Mouse (Mus musculus) myocyte (in vitro differentiated cells): ENCODE measurements around the gene Pml. TPM values are rescaled to one million over a fixed set of nuclear protein-coding genes. Genes with fewer than 3 reads are reported as not detected.

Experiments used
- H3K27me3 ChIP-seq: one replicate; pipeline ENCODE4 v1.6.1; 2011; ENCODE audit not compliant: control insufficient read depth, insufficient read depth, insufficient read length
- H3K36me3 ChIP-seq: one replicate; pipeline ENCODE4 v1.6.1; 2011; ENCODE audit not compliant: control insufficient read depth, insufficient read depth
- H3K4me2 ChIP-seq: one replicate; pipeline ENCODE4 v1.6.1; 2011; ENCODE audit warnings: low read depth, control low read depth
- H3K4me3 ChIP-seq: one replicate; pipeline ENCODE4 v1.5.1; 2011; ENCODE audit warnings: mild to moderate bottlenecking, control low read depth, moderate library complexity
- H3K79me2 ChIP-seq: one replicate; pipeline ENCODE4 v1.6.1; 2011; ENCODE audit not compliant: control insufficient read depth, insufficient read depth
- H3ac ChIP-seq: one replicate; pipeline ENCODE4 v1.6.1; 2011; ENCODE audit not compliant: control insufficient read depth, insufficient read length
- CEBPB ChIP-seq: IDR thresholded peaks from 2 replicates; pipeline ENCODE4 v1.6.1; 2011; ENCODE audit warnings: mild to moderate bottlenecking, moderate library complexity; ENCODE audit not compliant: poor library complexity, insufficient read depth, severe bottlenecking
- E2F4 ChIP-seq: IDR thresholded peaks from one replicate; pipeline ENCODE4 v1.6.1; 2011; ENCODE audit warnings: mild to moderate bottlenecking, control low read depth, moderate library complexity; ENCODE audit not compliant: insufficient read depth
- MAX ChIP-seq: IDR thresholded peaks from one replicate; pipeline ENCODE4 v1.6.1; 2011; ENCODE audit warnings: low read depth, mild to moderate bottlenecking, control low read depth
- MYOD1 ChIP-seq, 3 experiments: IDR thresholded peaks; one replicate each; pipeline ENCODE4 v1.6.1; 2011; ENCODE audit warnings: control low read depth in 2 of 3, low read depth in 2 of 3, mild to moderate bottlenecking in 2 of 3, moderate library complexity in 1 of 3; ENCODE audit not compliant: insufficient read length in 2 of 3, control insufficient read depth in 1 of 3
- MYOG ChIP-seq, 3 experiments: IDR thresholded peaks; one replicate each; pipeline ENCODE4 v1.6.1; 2011; ENCODE audit warnings: control low read depth in 2 of 3, low read depth in 2 of 3, mild to moderate bottlenecking in 2 of 3; ENCODE audit not compliant: insufficient read length in 2 of 3, control insufficient read depth in 1 of 3, insufficient read depth in 1 of 3
- POLR2A ChIP-seq: IDR thresholded peaks from one replicate; pipeline ENCODE4 v1.6.1; 2011; ENCODE audit warnings: low read depth, mild to moderate bottlenecking, control low read depth, moderate library complexity; ENCODE audit not compliant: insufficient read length
- POLR2AphosphoS2 ChIP-seq: IDR thresholded peaks from one replicate; pipeline ENCODE4 v1.6.1; 2011; ENCODE audit warnings: low read depth, control low read depth; ENCODE audit not compliant: insufficient read length
- REST ChIP-seq: IDR thresholded peaks from one replicate; pipeline ENCODE4 v1.6.1; 2011; ENCODE audit warnings: mild to moderate bottlenecking, control low read depth, moderate library complexity; ENCODE audit not compliant: insufficient read depth, insufficient read length
- SRF ChIP-seq: IDR thresholded peaks from one replicate; pipeline ENCODE4 v1.6.1; 2011; ENCODE audit warnings: low read depth; ENCODE audit not compliant: control insufficient read depth, insufficient read length
- TCF12 ChIP-seq: IDR thresholded peaks from one replicate; pipeline ENCODE4 v1.6.1; 2011; ENCODE audit warnings: mild to moderate bottlenecking, control low read depth; ENCODE audit not compliant: poor library complexity, insufficient read depth, severe bottlenecking
- TCF3 ChIP-seq: IDR thresholded peaks from one replicate; pipeline ENCODE4 v1.6.1; 2011; ENCODE audit warnings: low read depth, control low read depth; ENCODE audit not compliant: insufficient read length
- USF1 ChIP-seq: IDR thresholded peaks from one replicate; pipeline ENCODE4 v1.6.1; 2011; ENCODE audit warnings: low read depth, mild to moderate bottlenecking, control low read depth, moderate library complexity
- polyA plus RNA-seq: library from polyadenylated mRNA; unstranded; fragments of >200 nt; fragmentation: generic; extraction: Trizol; gene quantifications from one replicate; pipeline ENCODE4 v1.2.1, GENCODE M21; 2012; ENCODE audit warnings: missing spikeins

Pml gene
- polyA plus RNA-seq, 1 experiment = 15.5 TPM

DNA sequence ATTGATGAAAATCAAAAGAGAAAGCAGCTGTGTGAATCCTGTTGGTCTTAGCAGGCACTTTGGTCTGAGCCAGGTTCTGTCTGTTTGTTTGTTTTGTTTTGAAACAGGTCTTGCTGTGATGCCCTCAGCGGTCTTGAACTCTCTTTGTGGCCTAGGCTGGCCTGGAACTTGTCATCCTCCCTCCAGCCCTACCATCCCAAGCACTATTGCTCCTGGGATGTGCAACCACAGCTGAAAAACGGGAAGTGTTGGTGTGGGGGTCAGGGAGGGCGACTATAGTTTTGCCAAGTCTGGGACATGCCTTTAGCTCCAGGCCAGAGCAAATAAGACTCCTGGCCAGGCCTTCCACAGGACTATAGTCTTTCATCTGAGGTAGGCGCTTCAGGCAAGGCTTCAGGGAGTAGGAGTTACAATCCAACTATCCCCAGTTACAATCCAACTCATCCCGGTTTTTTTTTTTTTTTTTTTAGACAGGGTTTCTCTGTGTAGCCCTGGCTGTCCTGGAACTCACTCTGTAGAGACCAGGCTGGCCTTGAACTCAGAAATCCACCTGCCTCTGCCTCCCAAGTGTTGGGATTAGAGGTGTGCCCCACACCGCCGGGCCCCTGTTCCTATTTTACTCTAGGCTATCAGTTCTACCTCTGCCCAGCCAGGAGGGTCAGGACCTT is 706 bp downstream of the Pml start:
- no peaks in the 10 kb centered on the region for H3K36me3 ChIP-seq
- no peaks in the 10 kb centered on the region for H3K27me3 ChIP-seq
- H3K4me3 ChIP-seq = peak overlapping the region; percentile 59
- H3K79me2 ChIP-seq = peaks cover 48% of the 10 kb centered on the region
- H3K4me2 ChIP-seq = peak overlapping the region; percentile 84
- TF ChIP-seq TCF12 = no peak
- no peak for TF ChIP-seq TCF3
- TF ChIP-seq MYOD1 (IDR thresholded peaks at IDR 0.05; ENCODE audit: control insufficient read depth in 1 of 3, insufficient read length in 2 of 3, low read depth in 2 of 3) = no peak
- no peak for TF ChIP-seq POLR2A
- no peak for TF ChIP-seq MAX
- no peak for TF ChIP-seq USF1
- TF ChIP-seq E2F4 = no peak
- TF ChIP-seq REST = no peak
- TF ChIP-seq POLR2AphosphoS2 = no peak
- TF ChIP-seq CEBPB = no peak
- TF ChIP-seq SRF = no peak
- TF ChIP-seq MYOG (IDR thresholded peaks at IDR 0.05; ENCODE audit: control insufficient read depth in 1 of 3, insufficient read depth in 1 of 3, insufficient read length in 2 of 3, low read depth in 2 of 3) = no peak
- peak overlapping the region; percentile 70 for H3ac ChIP-seq

DNA sequence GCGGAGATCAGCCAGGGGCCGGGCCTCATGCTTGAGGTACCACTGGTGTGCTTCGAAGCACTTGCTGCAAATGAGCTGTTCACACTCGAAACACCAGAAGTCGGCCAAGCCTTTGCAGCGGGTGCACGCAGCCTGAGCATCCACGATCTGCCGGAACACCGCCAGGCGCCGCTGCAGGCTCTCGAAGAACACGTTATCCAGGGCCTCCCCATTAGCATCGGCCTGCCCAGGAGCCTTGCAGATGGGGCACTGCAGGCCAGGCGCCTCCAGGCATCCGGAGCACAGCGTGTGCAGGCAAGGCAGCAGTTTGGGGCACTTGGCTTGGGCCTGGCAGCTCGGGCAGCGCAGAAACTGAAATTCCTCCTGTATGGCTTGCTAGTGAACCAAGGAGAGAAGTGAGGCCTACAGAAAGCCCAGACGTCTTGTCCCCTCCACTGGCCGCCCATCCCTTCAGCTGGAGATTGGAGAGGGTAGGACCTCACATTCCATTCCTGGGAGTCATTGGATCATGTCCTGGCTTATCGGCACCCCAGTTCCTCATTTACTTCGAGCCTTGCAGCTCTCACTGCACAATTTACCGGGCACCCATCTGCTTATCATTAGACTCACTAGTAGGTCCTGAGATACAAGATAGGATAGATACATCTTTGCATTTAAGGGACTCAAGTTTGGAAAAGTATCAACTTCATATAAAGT is 2.4 kb downstream of the Pml start:
- Histone ChIP-seq H3ac (no peak overlapping the region), H3K4me2 (peak overlapping the region; percentile 84), H3K36me3 (no peaks in the 10 kb centered on the region), H3K79me2 (peaks cover 61% of the 10 kb centered on the region), H3K4me3 (peak overlapping the region; percentile 59), H3K27me3 (no peaks in the 10 kb centered on the region)
- TF ChIP-seq REST (no peak), POLR2A (peak; percentile 66), MYOG (IDR thresholded peaks at IDR 0.05; ENCODE audit: control insufficient read depth in 1 of 3, insufficient read depth in 1 of 3, insufficient read length in 2 of 3, low read depth in 2 of 3) (peak in 1 of 3 experiments; percentile 28), POLR2AphosphoS2 (peak; percentile 24)

DNA sequence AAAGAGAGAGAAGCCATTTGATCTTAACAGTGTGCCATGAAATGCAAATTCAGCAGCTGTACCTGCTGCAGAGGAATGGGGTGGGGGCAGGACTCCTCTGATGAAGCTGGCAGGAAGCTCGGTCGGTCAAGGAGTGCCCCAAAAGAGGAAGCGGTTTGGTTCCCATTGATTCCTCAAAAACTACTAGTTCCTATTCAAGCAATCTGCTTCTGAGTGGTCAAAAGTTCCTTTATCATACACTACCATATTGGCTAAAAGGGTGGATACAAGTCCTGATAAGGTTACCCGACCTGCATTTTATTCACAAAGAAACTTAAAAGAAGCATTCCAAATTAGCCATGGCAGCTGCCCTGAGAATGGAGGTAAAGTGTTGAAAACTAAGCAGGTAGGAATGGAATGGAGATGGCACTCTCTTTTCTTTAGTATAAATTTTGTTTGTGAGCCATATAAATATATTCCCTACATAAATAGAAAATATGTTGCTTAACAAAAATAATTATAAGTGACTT is 3.4 kb downstream of the Pml start:
- TF ChIP-seq POLR2AphosphoS2 = no peak
- no peak for TF ChIP-seq POLR2A
- TF ChIP-seq CEBPB = no peak
- TF ChIP-seq SRF = no peak
- TF ChIP-seq MYOG (IDR thresholded peaks at IDR 0.05; ENCODE audit: control insufficient read depth in 1 of 3, insufficient read depth in 1 of 3, insufficient read length in 2 of 3, low read depth in 2 of 3) = no peak
- no peak for TF ChIP-seq USF1
- no peak for TF ChIP-seq TCF12
- no peak for TF ChIP-seq REST
- no peak for TF ChIP-seq MYOD1 (IDR thresholded peaks at IDR 0.05; ENCODE audit: control insufficient read depth in 1 of 3, insufficient read length in 2 of 3, low read depth in 2 of 3)
- TF ChIP-seq MAX = no peak
- TF ChIP-seq E2F4 = no peak
- no peak for TF ChIP-seq TCF3
- Histone ChIP-seq H3K4me2 (peak overlapping the region; percentile 84), H3K4me3 (peak overlapping the region; percentile 59), H3K36me3 (no peaks in the 10 kb centered on the region), H3K27me3 (no peaks in the 10 kb centered on the region), H3ac (no peak overlapping the region), H3K79me2 (peaks cover 66% of the 10 kb centered on the region)

DNA sequence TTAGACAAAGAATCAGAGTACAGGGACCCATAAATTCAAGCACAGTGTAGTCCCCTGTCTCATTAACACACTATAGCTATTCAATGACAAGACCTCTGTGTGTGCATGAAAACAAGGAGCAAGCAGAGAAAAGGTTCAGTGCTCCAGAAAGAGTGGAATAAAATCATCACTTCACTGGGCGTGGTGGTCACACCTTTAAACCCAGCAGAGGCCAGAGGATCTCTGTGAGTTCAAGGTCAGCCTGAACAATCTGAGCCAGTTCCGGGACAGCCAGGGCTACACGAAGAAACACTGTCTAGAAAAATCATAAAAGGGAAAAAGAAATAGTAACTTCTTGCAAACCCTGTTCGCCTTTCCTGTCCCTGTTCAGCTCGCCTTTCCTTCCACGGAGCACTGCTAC is 5.9 kb downstream of the Pml start:
- no peak for TF ChIP-seq MYOG (IDR thresholded peaks at IDR 0.05; ENCODE audit: control insufficient read depth in 1 of 3, insufficient read depth in 1 of 3, insufficient read length in 2 of 3, low read depth in 2 of 3)
- Histone ChIP-seq H3K4me2 (no peak overlapping the region), H3K27me3 (no peaks in the 10 kb centered on the region), H3K79me2 (peaks cover 71% of the 10 kb centered on the region), H3ac (no peak overlapping the region), H3K4me3 (no peak overlapping the region), H3K36me3 (no peaks in the 10 kb centered on the region)

DNA sequence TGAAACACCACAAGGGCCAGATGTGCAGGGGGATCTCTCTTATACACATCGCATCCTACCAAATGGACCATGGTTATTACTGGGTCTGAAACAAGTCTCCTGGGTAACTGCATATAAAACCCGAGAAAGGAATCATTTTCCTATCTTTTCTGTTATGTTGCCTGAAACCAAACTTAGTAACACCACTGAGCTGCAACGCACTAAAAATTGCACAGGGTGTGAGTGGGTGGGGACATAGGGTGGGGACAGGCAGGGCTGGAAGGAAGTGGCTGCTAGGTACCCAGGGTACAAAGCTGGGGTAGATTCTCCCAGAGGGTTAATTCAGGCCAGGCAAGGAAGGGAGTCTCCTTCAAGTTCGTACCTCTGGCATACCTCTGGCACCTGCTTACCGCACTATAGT is 6.9 kb downstream of the Pml start:
- H3K4me3 ChIP-seq = no peak overlapping the region
- H3ac ChIP-seq = no peak overlapping the region
- no peaks in the 10 kb centered on the region for H3K27me3 ChIP-seq
- H3K79me2 ChIP-seq = peaks cover 67% of the 10 kb centered on the region
- TF ChIP-seq TCF3 (no peak), MYOD1 (IDR thresholded peaks at IDR 0.05; ENCODE audit: control insufficient read depth in 1 of 3, insufficient read length in 2 of 3, low read depth in 2 of 3) (no peak), E2F4 (no peak), SRF (no peak), POLR2A (no peak), MYOG (IDR thresholded peaks at IDR 0.05; ENCODE audit: control insufficient read depth in 1 of 3, insufficient read depth in 1 of 3, insufficient read length in 2 of 3, low read depth in 2 of 3) (no peak), MAX (no peak)
- H3K4me2 ChIP-seq = peak overlapping the region; percentile 42
- H3K36me3 ChIP-seq = no peaks in the 10 kb centered on the region
